ENCODE assay signal across 8 mouse cellular contexts in the genomic region with DNA sequence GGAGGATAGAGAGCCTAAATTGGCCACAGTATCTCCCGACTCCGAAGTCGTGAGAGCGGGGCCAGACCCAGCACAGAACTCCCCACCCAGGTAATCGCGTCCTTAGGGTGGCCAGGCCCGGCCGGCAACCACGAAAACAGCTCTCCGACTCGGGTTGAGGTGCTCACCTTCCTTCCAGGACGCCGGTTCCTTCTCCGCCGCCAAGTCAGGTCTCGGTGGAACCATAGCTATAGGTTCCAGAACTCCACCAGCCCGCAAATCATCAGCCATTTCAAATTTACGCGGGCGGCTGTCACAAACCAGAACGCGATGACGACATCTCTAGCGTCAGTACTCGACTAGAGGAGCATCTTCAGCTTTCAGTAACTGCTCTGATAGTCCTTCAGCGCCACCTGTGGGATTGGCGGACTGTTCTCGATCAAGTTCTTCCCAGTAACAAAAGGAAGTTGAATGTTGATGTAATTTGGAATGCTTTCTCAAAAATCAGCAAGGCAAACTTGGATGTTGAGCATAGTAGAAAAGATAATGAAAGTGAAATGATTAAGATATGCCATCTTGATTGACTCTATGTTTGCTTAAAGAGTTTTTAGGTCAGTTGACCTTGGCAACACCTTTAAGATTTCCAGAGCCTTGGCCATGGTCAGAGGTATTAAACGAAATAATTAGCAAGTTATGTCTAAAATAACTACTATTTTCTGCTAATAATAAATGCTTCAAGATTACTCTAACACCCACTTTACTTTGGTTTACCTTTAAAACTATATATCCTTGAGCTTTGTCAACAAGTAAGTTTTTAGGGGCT. TPM values are rescaled to one million over a fixed set of nuclear protein-coding genes. Genes with fewer than 3 reads are reported as not detected.
DNase-seq lines count a peak whose midpoint lies in the region; ATAC-seq and TF ChIP-seq lines count a peak whose summit lies in the region.

A gene (minus strand): TSS at position 314 of the 802 bp plus-strand sequence.

- peak; percentile 70 to 74 for DNase-seq in gastrocnemius, adult 8-10 months (ENCODE audit: low spot score in 2 of 2)
- peak; percentile 66 for DNase-seq in hindlimb bud, embryonic 11.5 days (ENCODE audit: extremely low spot score, low read depth, low spot score)
- peak; percentile 77 to 89 for DNase-seq in left cerebral cortex, adult 8-10 months (ENCODE audit: low spot score in 2 of 2)
- DNase-seq in right cerebral cortex, postnatal 10 days (ENCODE audit: low spot score in 2 of 2) = peak; percentile 95 to 97
- DNase-seq in urinary bladder, postnatal 25 days (ENCODE audit: low spot score) = peak; percentile 87

- peak; percentile 98 for ATAC-seq in activated CD4-positive, CD25-positive, alpha-beta regulatory T cell, adult 4 months

- H3K4me1 ChIP-seq in cortical plate, adult 2 months (ENCODE audit: control insufficient read depth, insufficient read depth, low read length) = no peaks in the 10 kb centered on the region
- H3K4me1 ChIP-seq in megakaryocyte, embryonic 14.5 days = peaks cover 11% of the 10 kb centered on the region

- no peak within 1 kb of the TSS for H3K27ac ChIP-seq in cortical plate, adult 2 months (ENCODE audit: insufficient read depth, low read length)

- TF ChIP-seq POLR2A in cortical plate, adult 2 months (IDR thresholded peaks at IDR 0.05; ENCODE audit: extremely low read depth, insufficient read depth, low read length) = no peak

- no peaks in the 10 kb centered on the region for H3K9me3 ChIP-seq in megakaryocyte, embryonic 14.5 days

- peak; percentile 72 for TF ChIP-seq CTCF in cortical plate, adult 2 months (IDR thresholded peaks at IDR 0.05; ENCODE audit: extremely low read depth, insufficient read depth, low read length)

- no peaks in the 10 kb centered on the region for H3K27me3 ChIP-seq in megakaryocyte, embryonic 14.5 days (replicated peaks)

- H3K36me3 ChIP-seq in megakaryocyte, embryonic 14.5 days (replicated peaks; ENCODE audit: low read length) = peaks cover 9% of the 10 kb centered on the region

- H3K4me3 ChIP-seq in cortical plate, adult 2 months (ENCODE audit: insufficient read depth, low read length) = peak within 1 kb of the TSS; percentile 23
- peak within 1 kb of the TSS; percentile 97 for H3K4me3 ChIP-seq in megakaryocyte, embryonic 14.5 days (replicated peaks)

RNA-seq across cellular contexts. Expression of the gene that starts here (rescaled TPM):
- 10 to 100 TPM; 15.5 to 21.2 TPM for polyA plus RNA-seq in activated CD4-positive, CD25-positive, alpha-beta regulatory T cell, adult 4 months (2017; shearing (Covaris generic))
- polyA plus RNA-seq in cortical plate, adult 2 months (2012; rRNA removed) = 0.85 and 0.94 TPM in 2 replicates
- total RNA-seq in gastrocnemius, adult 8-10 months (2022) = under 1 TPM in 3 of 4 experiments, not detected in 1; 0.21 to 0.40 (median 0.24) TPM
- total RNA-seq in left cerebral cortex, adult 8-10 months (2022) = 1 to 10 TPM in 2 of 4 experiments, under 1 TPM in 2; 0.70 to 1.3 (median 1.1) TPM
- 0.87 TPM in 1 of 2 replicates, not detected in the other for polyA plus RNA-seq in megakaryocyte, embryonic 14.5 days (2012; ENCODE audit: insufficient read depth, low replicate concordance)

Comparison
In these comparisons a context has a peak if more than half of its experiments do, and no peak if none do; other contexts are left out.
1. Peak in DNase-seq in gastrocnemius, adult 8-10 months; RNA of the gene not detected or under 1 TPM.